Mouse (Mus musculus) CH12.LX (cell line): ENCODE data around the gene Slc4a1. TPM values are rescaled to one million over a fixed set of nuclear protein-coding genes. Genes with fewer than 3 reads are reported as not detected.

Experiments
- DNase-seq: peaks from one replicate; pipeline ENCODE4 v3.0.0-alpha.2; 2013; ENCODE audit errors: extremely low read depth
- H3K27ac ChIP-seq: 2 replicates; pipeline ENCODE4 v1.5.1; 2012; ENCODE audit warnings: low read depth, mild to moderate bottlenecking, control low read depth, moderate library complexity; ENCODE audit not compliant: insufficient read depth
- H3K27me3 ChIP-seq: replicated peaks from 2 replicates; pipeline ENCODE3; 2012; ENCODE audit warnings: inconsistent platforms
- H3K36me3 ChIP-seq, 2 experiments: replicated peaks in 1 of 2; 2 replicates each; pipeline versions ENCODE3 to v1.6.1; 2012; ENCODE audit warnings: inconsistent platforms in 1 of 2, low read length in 1 of 2, mild to moderate bottlenecking in 1 of 2, mixed read lengths in 1 of 2, moderate library complexity in 1 of 2; ENCODE audit not compliant: control insufficient read depth in 1 of 2, insufficient read depth in 1 of 2
- H3K4me1 ChIP-seq, 2 experiments: 2 replicates each; pipeline ENCODE4 v1.6.1; 2012; ENCODE audit warnings: inconsistent platforms in 1 of 2, moderate library complexity in 1 of 2; ENCODE audit not compliant: insufficient read depth in 2 of 2, control insufficient read depth in 1 of 2
- H3K4me2 ChIP-seq: 2 replicates; pipeline ENCODE4 v1.6.1; 2012; ENCODE audit warnings: low read depth, mild to moderate bottlenecking, control low read depth; ENCODE audit not compliant: poor library complexity, insufficient read depth, severe bottlenecking
- H3K4me3 ChIP-seq, 3 experiments: fragments of 150-350 bp in 1 of 3; sonication (generic) in 1 of 3; replicated peaks in 1 of 3; 2 replicates each; pipeline versions ENCODE3 to v1.5.1; 2011 to 2012; ENCODE audit warnings: low read depth in 2 of 3, low read length in 2 of 3, mild to moderate bottlenecking in 2 of 3, moderate library complexity in 2 of 3, control low read depth in 1 of 3, improper control_type of control experiment in 1 of 3, inconsistent platforms in 1 of 3, mixed read lengths in 1 of 3; ENCODE audit not compliant: poor library complexity in 1 of 3
- H3K79me2 ChIP-seq: replicated peaks from 2 replicates; pipeline ENCODE4 v1.6.1; 2012; ENCODE audit warnings: mild to moderate bottlenecking, moderate library complexity; ENCODE audit not compliant: control insufficient read depth, poor library complexity, insufficient read depth, severe bottlenecking; ENCODE audit errors: extremely low read depth
- H3K9ac ChIP-seq: 2 replicates; pipeline ENCODE4 v1.6.1; 2012; ENCODE audit warnings: low read depth, mild to moderate bottlenecking, control low read depth, moderate library complexity; ENCODE audit not compliant: insufficient read depth
- H3K9me3 ChIP-seq: replicated peaks from 2 replicates; pipeline ENCODE3; 2012; ENCODE audit warnings: low read length, inconsistent platforms, mixed read lengths
- BHLHE40 ChIP-seq: IDR thresholded peaks from 2 replicates; pipeline ENCODE4 v1.6.1; 2011; ENCODE audit warnings: mild to moderate bottlenecking, low read depth, low read length, improper control_type of control experiment
- CTCF ChIP-seq, 2 experiments: IDR thresholded peaks in 1 of 2; conservative IDR thresholded peaks in 1 of 2; 2 replicates each; pipeline ENCODE4 v1.5.1; 2011 to 2012; ENCODE audit warnings: low read depth in 2 of 2, low read length in 2 of 2, improper control_type of control experiment in 1 of 2, inconsistent platforms in 1 of 2, mild to moderate bottlenecking in 1 of 2, moderate library complexity in 1 of 2
- ELF1 ChIP-seq: IDR thresholded peaks from 2 replicates; pipeline ENCODE4 v1.6.1; 2014; ENCODE audit warnings: low read depth, mild to moderate bottlenecking, inconsistent platforms, low read length, improper control_type of control experiment
- EP300 ChIP-seq: IDR thresholded peaks from 2 replicates; pipeline ENCODE4 v1.6.1; 2011; ENCODE audit warnings: low read length, improper control_type of control experiment
- ETS1 ChIP-seq: conservative IDR thresholded peaks from 2 replicates; pipeline ENCODE4 v1.6.1; 2012; ENCODE audit warnings: low read depth, mild to moderate bottlenecking, inconsistent platforms, low read length, improper control_type of control experiment, moderate library complexity
- GABPA ChIP-seq: IDR thresholded peaks from 2 replicates; pipeline ENCODE4 v1.6.1; 2012; ENCODE audit warnings: low read depth, low read length, improper control_type of control experiment, inconsistent platforms; ENCODE audit not compliant: insufficient replicate concordance
- HCFC1 ChIP-seq: IDR thresholded peaks from 2 replicates; pipeline ENCODE4 v1.6.1; 2012; ENCODE audit warnings: low read depth, mild to moderate bottlenecking, inconsistent platforms, low read length, improper control_type of control experiment
- IRF4 ChIP-seq: IDR thresholded peaks from 2 replicates; pipeline ENCODE4 v1.6.1; 2014; ENCODE audit warnings: low read depth, mild to moderate bottlenecking, inconsistent platforms, low read length, improper control_type of control experiment
- JUN ChIP-seq: IDR thresholded peaks from 2 replicates; pipeline ENCODE4 v1.6.1; 2011; ENCODE audit warnings: low read depth, mild to moderate bottlenecking, low read length, improper control_type of control experiment, moderate library complexity; ENCODE audit not compliant: insufficient read depth
- MAFK ChIP-seq: IDR thresholded peaks from 2 replicates; pipeline ENCODE4 v1.6.1; 2011; ENCODE audit warnings: low read length, improper control_type of control experiment; ENCODE audit not compliant: insufficient replicate concordance
- MAZ ChIP-seq: IDR thresholded peaks from 2 replicates; pipeline ENCODE4 v1.6.1; 2012; ENCODE audit warnings: low read depth, mild to moderate bottlenecking, inconsistent platforms, low read length, improper control_type of control experiment, moderate library complexity
- MEF2A ChIP-seq: IDR thresholded peaks from 2 replicates; pipeline ENCODE4 v1.6.1; 2014; ENCODE audit warnings: low read depth, mild to moderate bottlenecking, inconsistent platforms, low read length, improper control_type of control experiment, borderline replicate concordance
- MXI1 ChIP-seq: IDR thresholded peaks from 2 replicates; pipeline ENCODE4 v1.6.1; 2011; ENCODE audit warnings: mild to moderate bottlenecking, low read depth, low read length, improper control_type of control experiment
- POLR2AphosphoS2 ChIP-seq: IDR thresholded peaks from 2 replicates; pipeline ENCODE4 v1.6.1; 2011; ENCODE audit warnings: low read depth, low read length, improper control_type of control experiment
- RAD21 ChIP-seq: IDR thresholded peaks from 2 replicates; pipeline ENCODE4 v1.6.1; 2011; ENCODE audit warnings: low read depth, mild to moderate bottlenecking, low read length, improper control_type of control experiment, moderate library complexity
- SMC3 ChIP-seq: IDR thresholded peaks from 2 replicates; pipeline ENCODE4 v1.6.1; 2011; ENCODE audit warnings: low read depth, low read length, improper control_type of control experiment
- USF1 ChIP-seq: IDR thresholded peaks from 2 replicates; pipeline ENCODE4 v1.6.1; 2014; ENCODE audit warnings: low read depth, mild to moderate bottlenecking, inconsistent platforms, low read length, improper control_type of control experiment
- ZC3H11A ChIP-seq: IDR thresholded peaks from 2 replicates; pipeline ENCODE4 v1.6.1; 2012; ENCODE audit warnings: low read depth, mild to moderate bottlenecking, inconsistent platforms, low read length, improper control_type of control experiment
- ZMIZ1 ChIP-seq: IDR thresholded peaks from 2 replicates; pipeline ENCODE4 v1.6.1; 2012; ENCODE audit warnings: low read depth, mild to moderate bottlenecking, inconsistent platforms, low read length, improper control_type of control experiment
- dilution Hi-C: fragments of 300-500 bp; cut with MboI; formaldehyde crosslinking; loops from 2 replicates; pipeline ENCODE4 v1.14.3; 2020; ENCODE audit warnings: low sequenced_read_pairs; ENCODE audit not compliant: extremely low pct_unique_long_range_greater_than_20kb, extremely low pct_ligation_motif_present
- in situ Hi-C: fragments of 300-500 bp; cut with MboI; formaldehyde crosslinking; loops from 3 replicates; pipeline ENCODE4 v1.14.3; 2019; ENCODE audit warnings: low sequenced_read_pairs, low pct_ligation_motif_present, low pct_unique_long_range_greater_than_20kb, mixed read lengths
- polyA plus RNA-seq: library from polyadenylated mRNA; unstranded; fragments of >175 nt; gene quantifications from 2 replicates; pipeline ENCODE4 v1.2.1, GENCODE M21; 2012; ENCODE audit warnings: low read depth; ENCODE audit not compliant: insufficient read length
- total RNA-seq, 2 experiments: library from RNA; depleted of rRNA; stranded (reverse); fragments of 300-350 nt in 1 of 2; fragments of >200 nt in 1 of 2; gene quantifications; 2 replicates each; pipeline ENCODE4 v1.2.3; 2012 to 2014

The Slc4a1 gene
- total and polyA plus RNA-seq, 3 experiments = 0.08 TPM; not detected in 2

- in situ Hi-C loops = no loop called here
- Histone ChIP-seq H3K4me3 (no peak overlapping the region), H3K4me1 (no peaks in the 10 kb centered on the region), H3K79me2 (no peaks in the 10 kb centered on the region), H3K9ac (no peak overlapping the region), H3K27ac (no peak overlapping the region), H3K4me2 (no peak overlapping the region), H3K27me3 (peaks cover 37% of the 10 kb centered on the region), H3K9me3 (peaks cover 4% of the 10 kb centered on the region), H3K36me3 (no peaks in the 10 kb centered on the region)
- no peak for TF ChIP-seq EP300
- TF ChIP-seq USF1 = no peak
- TF ChIP-seq MXI1 = no peak
- TF ChIP-seq ZC3H11A = no peak
- TF ChIP-seq HCFC1 = no peak
- DNase-seq = no peak
- dilution Hi-C loops = no loop called here
Observed at GRCm38 (mm10) chr11:102341101-102341500, 24.9 kb downstream of the Slc4a1 start.

- DNase-seq = no peak
- Histone ChIP-seq H3K9me3 (peaks cover 4% of the 10 kb centered on the region), H3K4me2 (no peak overlapping the region), H3K27ac (no peak overlapping the region), H3K27me3 (peaks cover 37% of the 10 kb centered on the region), H3K4me3 (no peak overlapping the region), H3K79me2 (no peaks in the 10 kb centered on the region), H3K36me3 (no peaks in the 10 kb centered on the region), H3K9ac (no peak overlapping the region), H3K4me1 (no peaks in the 10 kb centered on the region)
- in situ Hi-C loops = no loop called here
- TF ChIP-seq SMC3 (peak; percentile 48), ETS1 (no peak), BHLHE40 (no peak), IRF4 (no peak), CTCF (conservative IDR thresholded peaks at IDR 0.05 in 1 of 2, IDR thresholded peaks at IDR 0.05 in 1 of 2; ENCODE audit: low read depth in 2 of 2, low read length in 2 of 2) (peak; percentile 34 to 49; a peak in 3 of 4 replicates), ELF1 (no peak), RAD21 (peak; percentile 19), JUN (no peak)
- TF ChIP-seq, all 38 proteins: peak for 3
- dilution Hi-C loops = no loop called here
Observed at GRCm38 (mm10) chr11:102339624-102340023, 26.4 kb downstream of the Slc4a1 start.

GRCm38 (mm10) chr11:102339195-102339594 is 26.8 kb downstream of the Slc4a1 start:
- H3K79me2 ChIP-seq = no peaks in the 10 kb centered on the region
- no peak overlapping the region for H3K27ac ChIP-seq
- H3K4me3 ChIP-seq = no peak overlapping the region
- H3K9me3 ChIP-seq = peaks cover 4% of the 10 kb centered on the region
- dilution Hi-C loops (no loop called here), in situ Hi-C loops (no loop called here)
- no peak overlapping the region for H3K9ac ChIP-seq
- H3K4me2 ChIP-seq = no peak overlapping the region
- no peaks in the 10 kb centered on the region for H3K4me1 ChIP-seq
- no peak for TF ChIP-seq POLR2AphosphoS2
- no peak for TF ChIP-seq MAZ
- TF ChIP-seq ZMIZ1 = no peak
- no peak for TF ChIP-seq IRF4
- no peak for TF ChIP-seq MXI1
- TF ChIP-seq ELF1 = no peak
- TF ChIP-seq MAFK = no peak
- no peak for TF ChIP-seq GABPA
- no peak for TF ChIP-seq HCFC1
- no peak for TF ChIP-seq CTCF (conservative IDR thresholded peaks at IDR 0.05 in 1 of 2, IDR thresholded peaks at IDR 0.05 in 1 of 2; ENCODE audit: low read depth in 2 of 2, low read length in 2 of 2)
- TF ChIP-seq SMC3 = no peak
- no peak for TF ChIP-seq MEF2A
- TF ChIP-seq EP300 = no peak
- no peaks in the 10 kb centered on the region for H3K36me3 ChIP-seq
- no peak for DNase-seq
- H3K27me3 ChIP-seq = peaks cover 37% of the 10 kb centered on the region
